Mouse (Mus musculus) erythroblast, embryonic 14.5 days (primary cell): ENCODE measurements around the gene Itga7.

ENCODE experiments used
- GATA1 ChIP-seq: IDR thresholded peaks from 2 replicates; pipeline ENCODE4 v1.6.1; 2012; ENCODE audit warnings: low read length, inconsistent platforms, mixed read lengths
- TAL1 ChIP-seq: IDR thresholded peaks from 3 replicates; pipeline ENCODE4 v1.6.1; 2012; ENCODE audit warnings: low read length, inconsistent platforms, mixed read lengths

- TF ChIP-seq GATA1 (no peak), TAL1 (no peak)
Measured at GRCm38 (mm10) chr10:128921883-128922821, 11.5 kb upstream of the Itga7 start.
